Mouse (Mus musculus): ENCODE measurements around the gene Ppp1r9a.

The Ppp1r9a gene

DNA sequence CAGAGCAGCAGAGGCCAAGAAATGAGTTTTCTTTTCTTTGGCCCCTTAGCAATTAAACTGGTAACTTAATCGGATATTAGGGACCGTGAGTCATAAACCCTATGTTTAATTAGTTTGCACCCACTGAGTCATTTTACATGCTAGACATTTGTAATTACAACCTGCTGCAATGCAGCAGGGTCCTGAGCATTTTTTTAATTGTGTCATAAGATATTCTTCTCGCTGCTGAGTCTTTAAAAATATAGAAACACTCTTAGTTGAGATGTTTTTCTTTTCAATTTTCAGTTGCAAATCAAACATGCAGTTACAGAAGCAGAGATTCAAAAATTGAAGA lies 208.0 kb downstream of the Ppp1r9a start:
- DNase-seq = no peak

DNA sequence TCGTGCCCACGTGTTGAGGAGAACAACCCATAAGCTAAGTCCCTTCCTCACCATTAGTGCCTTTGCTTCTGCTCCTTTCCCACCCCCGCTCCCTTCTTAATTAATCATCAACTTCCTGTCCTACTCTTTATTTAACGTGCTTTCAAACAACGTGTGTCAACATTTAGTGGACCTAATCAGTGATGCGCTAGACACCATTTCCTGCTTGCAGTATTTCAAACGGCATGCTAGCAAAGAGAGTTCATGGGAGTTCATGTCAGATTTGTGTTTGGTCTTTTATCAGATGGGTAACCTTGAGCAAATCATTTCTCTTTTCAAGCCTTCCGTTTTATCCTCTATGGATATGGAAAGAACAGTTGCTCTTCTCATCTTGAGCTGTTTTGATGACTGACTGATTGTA lies 210.4 kb downstream of the Ppp1r9a start:
- DNase-seq = no peak

DNA sequence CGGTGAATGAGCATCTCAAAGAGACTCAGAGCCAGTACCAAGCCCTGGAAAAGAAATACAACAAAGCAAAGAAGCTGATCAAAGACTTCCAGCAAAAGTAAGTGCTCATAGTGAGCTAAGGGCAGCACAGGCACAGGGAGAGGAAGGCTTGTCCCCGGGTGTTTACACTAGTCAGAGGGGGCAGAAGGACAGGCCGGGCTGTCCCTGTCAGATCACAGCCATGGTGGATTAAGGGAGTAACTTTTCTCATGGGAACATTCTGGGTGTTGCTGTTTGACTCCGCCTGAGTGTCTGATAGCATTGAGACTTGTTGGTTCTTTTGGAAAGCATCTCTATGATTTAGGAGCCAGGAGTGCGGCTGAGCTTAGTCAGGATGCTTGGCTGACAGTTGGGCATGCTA lies 211.0 kb downstream of the Ppp1r9a start:
- peak; percentile 87 for DNase-seq

DNA sequence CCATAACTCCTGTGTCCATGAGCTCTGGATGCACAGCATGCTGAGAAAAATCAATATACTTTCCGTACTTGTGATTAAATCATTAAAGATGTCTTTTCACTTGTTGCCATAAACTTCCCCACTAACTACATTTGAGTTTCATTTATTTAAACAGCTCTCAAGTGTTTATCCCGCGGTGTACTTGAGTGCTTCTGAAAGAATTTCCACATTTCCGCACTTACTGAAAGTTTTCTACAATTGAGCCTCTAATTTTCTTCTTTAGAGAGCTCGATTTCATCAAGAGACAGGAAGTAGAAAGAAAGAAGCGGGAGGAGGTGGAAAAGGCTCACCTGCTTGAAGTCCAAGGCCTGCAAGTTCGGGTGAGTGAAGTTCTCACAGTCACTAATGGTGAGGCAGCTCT lies 212.1 kb downstream of the Ppp1r9a start:
- DNase-seq = peak; percentile 79

DNA sequence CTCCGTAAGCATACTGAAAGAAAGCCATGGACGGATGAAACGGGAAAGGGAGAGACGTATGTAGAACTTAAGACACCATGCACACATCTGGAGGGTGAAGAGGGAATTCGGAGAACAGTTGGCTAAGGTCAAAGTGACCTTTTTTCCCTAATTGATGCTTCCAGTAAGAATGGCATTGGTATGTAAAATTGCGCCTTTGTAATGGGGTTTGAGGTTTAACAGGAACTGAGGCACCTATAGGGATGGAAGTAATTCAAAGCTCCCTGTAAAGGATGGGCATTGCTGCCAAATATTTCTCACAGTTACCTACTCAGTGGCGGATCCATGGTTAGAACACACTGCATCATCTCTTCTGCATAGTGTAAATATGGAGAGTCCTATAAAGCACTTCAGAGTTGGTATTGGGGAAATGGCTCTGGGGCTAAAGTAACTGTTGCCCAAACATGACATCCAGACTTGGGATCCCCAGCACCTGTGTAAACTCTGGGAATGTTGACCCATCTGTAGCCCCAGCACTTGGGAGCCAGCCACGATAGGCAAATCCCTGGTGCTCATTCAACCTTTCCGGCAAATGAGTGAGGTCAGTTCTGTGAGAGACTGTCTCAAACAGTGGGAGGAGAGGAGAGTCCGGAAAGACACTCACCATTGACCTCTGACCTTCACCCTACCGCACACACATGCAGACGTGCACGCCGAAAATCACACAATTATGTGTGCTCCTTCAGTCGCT lies 216.6 kb downstream of the Ppp1r9a start:
- DNase-seq = no peak

DNA sequence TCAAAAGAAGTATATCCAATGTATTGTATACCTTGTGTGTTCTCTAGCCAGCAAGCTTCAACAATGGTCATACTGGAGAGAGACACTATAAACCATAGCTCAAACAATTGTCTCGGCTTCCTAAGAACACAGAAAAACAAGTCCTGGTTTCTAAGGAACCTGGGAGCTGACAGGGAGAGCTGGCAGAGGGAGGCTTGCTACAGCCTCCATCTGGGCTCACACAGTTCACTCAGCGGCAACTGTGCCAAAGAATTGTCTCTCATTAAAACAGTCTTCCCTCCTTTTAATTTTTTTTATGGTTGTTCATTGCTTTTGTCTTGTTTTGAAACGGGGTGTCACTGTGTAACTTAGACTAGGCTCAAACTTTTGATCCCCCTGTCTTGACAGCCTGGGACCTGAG lies 217.5 kb downstream of the Ppp1r9a start:
- DNase-seq = no peak

DNA sequence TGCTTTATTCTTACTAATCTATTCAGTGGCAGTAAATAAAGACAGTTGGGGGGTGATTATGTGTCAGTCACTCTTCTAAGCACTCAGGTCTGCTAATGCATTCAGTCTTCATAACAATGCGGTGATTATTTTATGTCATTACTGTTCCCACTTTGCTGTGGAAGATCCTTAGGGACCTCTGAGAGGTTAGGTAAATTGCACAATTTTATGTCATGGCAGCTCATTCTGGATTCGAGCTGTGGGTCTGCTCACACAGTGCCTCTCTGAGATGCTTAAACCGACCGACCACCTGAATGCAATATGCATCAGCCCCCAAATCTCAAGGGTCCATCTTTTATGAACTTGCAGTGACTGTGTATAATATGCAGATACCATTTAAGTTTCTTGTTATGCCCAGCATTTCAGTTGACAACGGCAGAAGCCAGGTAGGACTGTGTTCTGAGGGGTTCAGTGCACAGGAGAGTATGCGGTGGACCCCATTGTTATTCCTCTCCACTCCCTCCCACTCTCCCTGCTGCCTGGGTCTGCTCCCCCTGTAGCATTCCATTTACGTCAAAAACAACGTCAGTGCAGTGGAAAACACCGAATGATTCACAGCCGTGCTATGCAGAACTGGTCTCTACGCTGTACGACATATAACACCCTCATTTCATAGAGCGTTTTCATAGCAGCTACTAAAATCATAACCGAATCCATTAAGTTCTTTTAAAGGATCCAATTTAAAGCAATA lies 226.8 kb downstream of the Ppp1r9a start:
- peak; percentile 46 for DNase-seq

DNA sequence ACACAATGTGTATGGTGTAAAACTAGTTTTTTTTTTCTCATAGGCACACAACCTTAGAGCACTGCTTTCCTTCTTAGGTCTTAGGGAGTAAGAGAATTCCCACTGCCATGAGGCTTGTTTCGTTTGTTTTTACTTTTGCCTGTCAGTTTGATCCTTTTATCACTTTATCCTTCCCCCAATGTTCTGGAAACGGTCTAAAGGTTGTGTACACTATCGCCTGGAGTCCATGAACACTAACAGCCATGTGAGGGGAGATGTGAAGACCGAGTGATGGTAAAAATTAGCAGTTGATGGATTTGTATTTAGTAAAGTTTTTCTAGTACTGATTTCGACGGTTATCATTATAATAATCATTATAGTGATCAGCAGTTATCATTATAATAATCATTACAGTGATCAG lies 232.3 kb downstream of the Ppp1r9a start:
- no peak for DNase-seq

DNA sequence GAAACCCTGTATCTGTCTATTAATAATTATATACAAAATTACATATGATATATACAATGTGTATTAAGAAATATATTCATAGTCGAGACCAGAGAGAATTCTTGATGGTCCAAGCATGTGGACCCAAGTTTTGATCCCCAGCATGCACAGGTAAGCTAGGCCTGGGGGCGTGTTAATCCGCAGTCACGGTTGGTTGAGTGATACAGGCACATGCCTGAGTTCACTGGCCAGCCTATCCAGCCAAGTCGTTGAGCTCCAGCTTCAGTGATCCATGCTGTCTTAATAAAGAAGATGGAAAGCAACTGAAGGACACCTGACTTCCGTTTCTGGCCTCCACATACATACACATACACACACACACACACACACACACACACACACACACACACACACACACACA lies 233.3 kb downstream of the Ppp1r9a start:
- DNase-seq = peak; percentile 14

DNA sequence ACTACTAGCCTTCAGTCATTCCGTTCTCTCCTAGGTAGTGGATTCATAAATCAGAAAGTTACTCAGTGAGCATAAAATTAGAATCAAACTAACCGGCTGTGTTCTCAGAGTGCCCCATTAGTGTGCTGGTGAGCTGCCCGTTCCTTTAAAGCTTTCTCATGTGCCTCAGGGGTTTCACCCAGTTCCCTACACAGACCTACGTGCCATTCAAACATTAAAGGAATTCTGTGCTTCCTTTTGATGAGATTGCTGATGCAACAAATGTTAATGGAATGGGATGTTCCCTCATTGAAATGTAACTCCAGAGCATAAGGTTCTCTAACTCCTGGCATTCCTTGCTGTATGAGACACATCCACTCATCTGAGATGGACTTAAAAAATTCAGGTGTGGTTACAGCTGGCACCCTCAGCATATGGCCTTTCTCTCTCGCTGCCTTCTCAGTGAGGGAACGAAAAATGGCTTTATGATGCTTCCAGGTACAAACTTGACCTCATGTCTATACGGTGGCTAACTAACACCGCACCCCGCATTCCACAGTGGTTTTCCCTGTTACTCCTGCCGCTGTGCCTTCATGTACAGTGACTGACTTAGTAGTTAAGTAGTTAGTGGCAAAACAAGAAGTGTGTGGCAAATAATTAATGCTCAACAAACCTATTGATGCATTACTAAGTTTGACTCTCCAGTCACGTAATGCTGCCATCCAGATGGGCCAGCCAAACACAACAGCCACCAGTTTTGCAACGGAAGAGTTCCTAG lies 236.3 kb downstream of the Ppp1r9a start:
- DNase-seq = peak; percentile 69

DNA sequence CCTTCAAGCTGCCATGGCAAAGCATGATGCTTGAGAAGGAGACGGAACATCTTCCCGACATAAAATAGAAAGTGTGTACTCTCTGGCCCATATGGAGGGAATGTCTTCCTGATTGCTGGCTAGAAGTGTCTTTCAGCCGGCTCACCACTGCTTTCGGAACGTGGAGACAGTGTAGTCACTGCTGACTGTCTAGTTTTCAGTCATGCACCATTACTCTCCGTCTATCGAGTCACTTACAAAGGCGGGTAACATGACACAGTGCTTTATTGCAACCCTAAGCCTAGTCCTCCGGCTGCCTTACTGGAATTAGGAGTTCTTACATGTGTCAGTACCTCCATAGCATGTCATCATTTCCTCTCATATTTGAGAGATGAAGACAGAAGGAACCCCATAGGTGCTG lies 236.9 kb downstream of the Ppp1r9a start:
- peak; percentile 64 for DNase-seq

DNA sequence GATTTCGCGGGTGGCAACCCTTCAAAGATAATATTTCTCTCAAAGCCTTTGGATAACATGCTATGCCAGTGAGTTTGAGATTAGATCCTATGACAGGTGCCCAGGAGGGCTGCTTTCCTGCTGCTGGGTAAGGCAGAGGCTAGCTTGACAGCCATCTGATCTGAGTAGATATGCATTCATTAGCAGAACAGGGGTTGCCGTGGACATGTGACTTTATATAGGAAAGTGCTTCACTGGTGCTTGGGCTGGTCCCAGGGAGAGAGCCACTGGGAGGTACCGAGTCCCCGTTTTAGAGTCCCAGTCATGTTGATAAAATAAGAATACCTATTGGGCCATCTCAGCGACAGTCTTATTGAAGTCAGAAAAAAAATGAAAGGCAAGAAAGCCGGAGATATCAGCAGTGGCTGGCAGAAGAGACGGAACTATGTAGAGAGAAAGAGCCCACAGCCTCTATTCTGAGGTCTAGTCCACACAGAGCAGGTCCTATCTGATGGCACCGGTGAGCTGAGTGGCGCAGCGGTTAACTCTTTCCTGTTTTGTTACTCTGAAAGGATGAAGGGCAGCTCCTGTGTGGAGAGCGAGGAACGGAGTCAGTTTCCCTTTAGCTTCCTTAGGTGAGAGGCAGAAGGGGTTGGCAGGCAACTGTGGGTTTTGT lies 244.9 kb downstream of the Ppp1r9a start:
- peak; percentile 64 for DNase-seq

DNA sequence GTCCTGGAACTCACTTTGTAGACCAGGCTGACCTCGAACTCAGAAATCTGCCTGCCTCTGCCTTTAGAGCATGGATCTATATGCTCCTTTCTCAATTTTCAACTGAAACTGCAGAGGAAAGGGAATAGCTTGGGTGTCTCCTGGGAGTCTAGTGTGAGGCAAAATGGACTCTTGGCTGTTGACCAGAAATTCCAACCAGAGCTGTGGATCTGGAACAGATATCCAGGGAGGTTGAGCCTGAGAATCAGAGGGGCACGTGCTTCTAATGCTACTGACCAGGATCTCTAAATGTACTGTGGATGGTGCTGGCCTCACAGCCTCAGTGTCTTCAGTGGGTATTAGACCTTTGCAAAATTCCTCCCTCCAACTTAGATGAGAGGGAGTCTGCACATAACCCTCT lies 247.2 kb downstream of the Ppp1r9a start:
- DNase-seq = peak; percentile 74

DNA sequence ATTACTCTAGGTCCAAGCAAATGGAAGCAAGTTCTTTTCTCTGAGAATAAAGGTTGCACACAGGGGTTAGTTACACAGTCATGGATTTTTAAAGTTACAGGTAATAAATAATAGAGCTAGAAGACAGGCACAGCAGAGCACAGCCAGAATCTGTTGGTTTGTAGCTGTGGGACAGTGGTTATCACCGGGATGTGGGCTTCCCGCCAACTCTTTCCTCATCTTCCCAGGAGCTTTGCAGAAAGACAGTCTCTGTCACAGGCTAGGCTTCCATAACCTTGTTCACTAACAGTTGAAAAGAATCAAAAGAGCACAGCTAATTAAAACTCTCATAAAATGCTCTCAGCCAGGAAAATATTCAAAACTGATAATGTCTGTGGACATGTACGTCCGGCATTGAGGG lies 248.5 kb downstream of the Ppp1r9a start:
- peak; percentile 81 for DNase-seq

DNA sequence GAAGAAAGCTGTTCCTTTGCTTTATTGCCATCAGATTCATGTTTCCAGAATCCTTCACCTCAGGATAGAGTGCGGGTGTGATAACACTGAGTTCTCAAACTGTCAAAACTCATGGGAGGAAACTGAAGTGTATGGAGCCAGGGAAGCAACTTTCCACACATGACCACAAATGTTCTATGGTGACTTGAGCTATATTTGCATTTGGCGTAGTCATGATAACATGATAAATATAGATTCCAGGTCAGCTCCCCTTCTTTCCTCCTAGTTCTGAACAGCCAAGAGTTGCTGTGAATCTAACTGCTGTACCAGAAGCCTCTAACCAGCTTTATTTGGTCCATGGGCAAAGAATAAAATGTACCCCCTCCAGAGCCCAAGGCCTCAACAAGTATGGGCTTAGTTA lies 249.5 kb downstream of the Ppp1r9a start:
- DNase-seq = no peak

DNA sequence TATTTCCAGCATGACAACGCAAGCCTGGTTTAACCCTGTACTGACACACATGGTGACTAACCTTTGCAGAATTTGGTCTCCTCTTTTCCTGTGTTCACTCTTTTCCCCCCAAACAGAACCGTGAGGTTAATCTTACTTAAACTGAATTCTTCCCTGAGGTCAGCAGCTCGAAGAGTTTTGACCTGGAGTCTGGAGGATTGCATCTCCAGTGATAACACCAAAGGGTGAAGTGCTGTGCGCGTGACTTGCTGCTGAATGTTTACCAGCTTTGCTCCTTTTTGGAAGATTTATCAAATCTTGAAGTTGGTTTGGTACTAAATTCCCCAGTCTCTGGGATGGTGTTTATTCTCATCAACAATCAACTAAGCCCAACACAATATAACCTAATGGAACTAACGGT lies 252.1 kb downstream of the Ppp1r9a start:
- DNase-seq = peak; percentile 71

DNA sequence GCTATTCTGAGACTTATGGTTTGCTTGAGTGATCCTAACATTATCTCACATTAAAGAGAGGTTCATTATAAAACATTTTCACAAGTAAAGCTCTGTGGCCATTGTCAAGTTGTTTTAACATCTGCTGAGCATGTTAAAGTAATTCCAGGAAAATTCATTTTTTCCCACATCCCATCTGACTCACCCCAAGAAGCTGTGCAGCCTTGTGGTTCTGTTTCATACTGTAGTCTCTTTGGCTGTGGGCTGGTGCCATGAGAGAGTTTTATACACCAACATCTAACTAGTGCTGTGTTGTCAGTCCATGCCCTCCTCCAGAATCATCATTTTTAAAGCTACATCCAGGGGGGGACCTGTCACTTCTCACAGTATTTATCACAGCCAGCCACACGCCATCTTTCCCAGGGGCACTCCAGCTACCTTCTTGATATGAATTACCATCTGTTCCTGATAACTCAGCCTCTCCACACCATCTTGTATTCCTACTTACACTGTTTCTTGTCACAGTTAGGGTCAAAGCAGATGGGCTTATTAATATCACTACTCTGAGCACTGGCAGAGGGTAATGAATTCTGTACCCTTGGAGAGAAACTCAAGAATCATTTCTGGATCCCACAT lies 252.7 kb downstream of the Ppp1r9a start:
- peak; percentile 55 for DNase-seq

DNA sequence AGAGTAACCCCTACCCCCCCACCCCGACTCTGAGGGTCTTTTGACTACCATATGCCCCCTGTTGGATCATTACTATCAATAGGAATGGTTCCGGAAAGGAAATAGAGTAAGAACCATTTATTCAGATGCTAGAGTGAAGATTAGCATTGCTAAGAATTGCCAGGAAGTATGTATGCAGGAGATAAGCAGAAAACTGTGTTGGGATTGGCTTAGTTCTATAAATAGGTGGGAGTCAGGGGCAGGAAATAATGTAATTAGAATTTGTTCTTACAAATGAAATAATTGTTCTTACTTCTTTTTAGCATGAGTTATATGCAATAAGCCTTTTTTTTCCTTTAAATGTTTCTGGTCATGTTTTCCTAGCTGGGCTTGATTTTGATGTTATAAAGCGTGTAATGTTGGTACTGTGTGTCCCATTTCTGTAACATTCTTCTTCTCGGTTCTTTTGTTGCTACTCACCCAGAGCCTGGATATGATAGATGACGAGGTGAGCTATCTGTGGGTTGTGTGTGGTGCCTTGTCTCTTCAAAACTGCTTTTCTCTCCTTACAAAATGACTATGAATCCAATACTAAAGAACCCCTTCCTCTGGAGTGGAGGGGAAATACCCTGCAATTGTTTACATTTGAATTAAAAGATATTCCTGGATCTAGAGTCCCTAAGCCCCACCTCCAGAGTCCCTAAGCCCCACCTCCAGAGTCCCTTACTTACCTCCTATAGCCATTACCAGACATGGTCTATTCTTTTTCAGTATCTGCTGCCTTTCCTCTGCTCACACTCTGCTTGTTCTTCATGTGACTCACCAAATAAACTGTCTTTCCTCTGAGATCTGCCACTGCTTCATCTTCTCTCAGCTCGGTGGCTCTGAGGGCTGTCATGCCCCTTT lies 254.1 kb downstream of the Ppp1r9a start:
- DNase-seq = peak; percentile 24

DNA sequence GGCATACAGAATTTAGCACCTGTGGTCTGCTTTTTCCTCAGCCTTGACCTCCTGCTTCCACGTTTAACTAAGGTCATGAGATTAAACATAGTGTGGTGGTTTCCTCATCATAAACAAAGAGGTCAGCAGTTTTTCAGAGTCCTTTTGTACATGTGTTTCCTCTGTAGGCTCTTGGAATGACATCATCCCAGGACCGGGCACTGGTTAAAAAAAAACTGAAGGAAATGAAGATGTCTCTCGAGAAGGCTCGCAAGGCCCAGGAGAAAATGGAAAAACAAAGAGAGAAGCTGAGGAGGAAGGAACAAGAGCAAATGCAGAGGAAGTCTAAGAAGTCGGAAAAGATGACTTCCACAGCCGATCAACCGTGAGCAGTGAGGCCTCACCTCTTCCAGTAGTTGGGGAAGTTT lies 256.7 kb downstream of the Ppp1r9a start:
- peak; percentile 90 for DNase-seq

DNA sequence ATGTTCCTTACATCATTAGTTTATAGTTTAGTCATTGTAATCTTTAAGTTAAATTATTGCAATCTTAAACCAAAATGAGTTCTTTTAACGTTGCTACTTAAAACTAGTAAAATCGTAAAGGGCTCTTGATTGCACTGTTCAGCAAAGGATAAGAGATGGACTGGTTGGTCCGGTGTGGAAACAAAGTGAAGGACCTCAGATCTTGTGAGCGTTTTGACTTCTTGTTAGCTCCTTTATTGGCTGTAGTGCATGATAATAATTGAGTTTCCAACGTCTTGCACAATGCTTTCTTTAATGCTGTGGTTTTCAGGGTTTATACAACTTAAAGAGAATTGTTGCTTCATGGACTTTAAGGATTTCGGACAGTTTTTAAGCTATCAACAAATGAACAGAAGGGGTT lies 259.3 kb downstream of the Ppp1r9a start:
- DNase-seq = no peak

DNA sequence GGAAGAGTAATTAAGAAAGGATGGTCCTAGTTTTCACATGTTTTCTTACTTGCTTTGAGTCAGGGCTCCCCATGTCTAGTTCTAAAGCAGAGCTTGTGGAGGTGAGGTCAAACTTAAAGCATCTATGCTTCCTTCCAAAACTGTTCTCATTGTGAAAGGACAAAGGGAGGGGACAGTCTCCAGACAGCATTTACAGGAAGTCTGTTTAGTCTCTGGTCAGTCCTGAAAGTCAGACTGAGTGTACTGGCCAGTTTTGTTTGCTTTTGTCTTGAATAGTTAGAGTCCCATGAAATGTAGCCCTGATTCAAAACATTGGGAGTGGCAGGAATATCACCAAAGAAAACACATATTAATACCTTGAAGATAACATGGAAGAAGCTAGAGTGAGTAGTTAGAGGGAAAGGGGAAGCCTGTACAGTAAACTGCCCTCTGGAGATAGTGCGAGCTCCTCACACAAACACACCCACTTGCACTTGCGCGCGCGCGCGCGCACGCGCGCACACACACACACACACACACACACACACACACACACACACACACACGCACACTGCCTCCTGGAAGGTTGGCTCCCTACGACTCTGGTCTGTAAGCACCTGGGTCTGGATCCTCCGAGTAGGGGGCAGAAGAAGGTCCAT lies 260.9 kb downstream of the Ppp1r9a start:
- DNase-seq = peak; percentile 31

Data from heart, adult 11 months (tissue).